In the genomic region with DNA sequence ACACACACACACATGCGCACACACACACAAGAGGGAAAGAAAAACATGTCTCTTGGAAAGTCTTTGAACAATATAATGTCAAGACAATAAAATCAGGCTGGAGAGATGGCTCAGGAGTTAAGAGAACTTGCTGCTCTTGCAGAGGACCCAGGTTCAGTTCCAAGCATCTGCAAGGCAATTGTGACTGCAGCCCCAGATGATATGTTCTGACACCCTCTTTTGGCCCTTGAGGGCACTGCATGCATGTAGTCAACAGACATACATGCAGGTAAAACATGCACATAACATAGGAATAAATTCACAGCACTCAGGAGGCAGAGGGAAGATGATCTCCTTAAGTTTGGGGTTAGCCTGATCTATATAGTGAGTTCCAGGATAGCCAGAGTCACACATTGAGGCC, we compare ENCODE assay signal across 17 mouse cellular contexts. TPM values are rescaled to one million over a fixed set of nuclear protein-coding genes. Genes with fewer than 3 reads are reported as not detected.
A peak's percentile ranks its signal among the peaks of the same experiment; 100 is the strongest.
DNase-seq lines count a peak whose midpoint lies in the region; ATAC-seq and TF ChIP-seq lines count a peak whose summit lies in the region.
"Had no signal": no experiment of that assay in that cellular context is flagged by ENCODE, and none has a peak within 500 bp of the region (broad histone marks: within the 10 kb centered on the region; RNA-seq: fewer than 3 reads in every experiment).

No protein-coding gene starts in this region.

- no peak for TF ChIP-seq EP300 in lung, postnatal 0 days (IDR thresholded peaks at IDR 0.05)

- intact Hi-C loops in left cerebral cortex, postnatal 36 days (cut with DNase I): no loop called here

- H3K4me2 ChIP-seq in lung, postnatal 0 days (replicated peaks; ENCODE audit: low read depth, low read length): no peak overlapping the region
- H3K4me2 ChIP-seq: forebrain, embryonic 13.5 days; heart, embryonic 15.5 days; lung, embryonic 15.5 days; midbrain, embryonic 11.5 days; neural tube, embryonic 13.5 days had no signal

- WGBS in lung, postnatal 0 days: 100% methylated on average over 1 of the region's 1 CpGs

- no peak overlapping the region for H3K4me3 ChIP-seq in lung, postnatal 0 days (ENCODE audit: low read depth, low read length)
- H3K4me3 ChIP-seq: forebrain, embryonic 13.5 days; heart, embryonic 15.5 days; lung, embryonic 15.5 days; neural tube, embryonic 13.5 days had no signal

- no peak overlapping the region for H3K9ac ChIP-seq in lung, postnatal 0 days (replicated peaks; ENCODE audit: low read depth)
- H3K9ac ChIP-seq: forebrain, embryonic 13.5 days; heart, embryonic 15.5 days; lung, embryonic 15.5 days; neural tube, embryonic 13.5 days had no signal

- TF ChIP-seq CTCF in lung, postnatal 0 days (IDR thresholded peaks at IDR 0.05): peak; percentile 31; the same call in 1 of the 2 replicates

- H3K9me3 ChIP-seq in lung, postnatal 0 days (ENCODE audit: low read length): no peaks in the 10 kb centered on the region
- H3K9me3 ChIP-seq: forebrain, embryonic 13.5 days; heart, embryonic 15.5 days; lung, embryonic 15.5 days; neural tube, embryonic 13.5 days had no signal

- no peaks in the 10 kb centered on the region for H3K27me3 ChIP-seq in lung, postnatal 0 days (replicated peaks; ENCODE audit: insufficient read depth, low read length)
- H3K27me3 ChIP-seq: forebrain, embryonic 13.5 days; heart, embryonic 15.5 days; lung, embryonic 15.5 days; neural tube, embryonic 13.5 days had no signal

- H3K36me3 ChIP-seq in lung, postnatal 0 days (ENCODE audit: insufficient read depth, low read length): no peaks in the 10 kb centered on the region

- ATAC-seq in CD4-positive, CD25-positive, alpha-beta regulatory T cell, adult 4 months: no peak
- ATAC-seq in lung, postnatal 0 days: no peak
- ATAC-seq: forebrain, embryonic 13.5 days; intestine, embryonic 16.5 days had no signal

- H3K27ac ChIP-seq in lung, postnatal 0 days (ENCODE audit: low read length): no peak overlapping the region
- H3K27ac ChIP-seq: forebrain, embryonic 13.5 days; heart, embryonic 15.5 days; lung, embryonic 15.5 days; neural tube, embryonic 13.5 days had no signal

- peak; percentile 46 for DNase-seq in CD4-positive, CD25-positive, alpha-beta regulatory T cell, adult 2 months (ENCODE audit: low read depth, low spot score)
- no peak for DNase-seq in lung, postnatal 0 days (ENCODE audit: low spot score)
- DNase-seq in lung, postnatal 14 days: no peak
- DNase-seq in R1 (ENCODE audit: low read depth, low spot score): peak; percentile 58
- DNase-seq in thymus, postnatal 14 days: peak; percentile 52
- no peak for DNase-seq in left cerebral cortex, postnatal 36 days (ENCODE audit: low spot score in 2 of 2)
- DNase-seq in right cerebral cortex, adult 18-20 months: no peak
- DNase-seq: cerebellum, postnatal 25 days; gastrocnemius, postnatal 14 days; right cerebral cortex, postnatal 25 days had no signal

- H3K4me1 ChIP-seq in lung, postnatal 0 days (ENCODE audit: insufficient read depth, low read depth, low read length): peaks cover 5% of the 10 kb centered on the region; the same call in 1 of the 2 replicates

RNA-seq across cellular contexts. Expression of a gene that starts 2.6 kb away (rescaled TPM):
- polyA plus RNA-seq in CD4-positive, CD25-positive, alpha-beta regulatory T cell, adult 4 months (2017; shearing (Covaris generic)): 1 to 10 TPM; 4.0 to 6.7 TPM
- 7.3 and 7.5 TPM in 2 replicates for polyA plus RNA-seq in lung, postnatal 0 days (2015; fragmentation: Nextera tagmentation; extraction: Ambion mirVana)
- total RNA-seq in left cerebral cortex, postnatal 36 days (2021): 1 to 10 TPM; 5.3 to 6.1 TPM

RNA-seq across cellular contexts. Expression of a gene that starts 2.8 kb away (rescaled TPM):
- 10 to 100 TPM; 58.9 to 62.5 TPM for polyA plus RNA-seq in CD4-positive, CD25-positive, alpha-beta regulatory T cell, adult 4 months (2017; shearing (Covaris generic))
- 35.5 and 35.6 TPM in 2 replicates for polyA plus RNA-seq in lung, postnatal 0 days (2015; fragmentation: Nextera tagmentation; extraction: Ambion mirVana)
- total RNA-seq in left cerebral cortex, postnatal 36 days (2021): 10 to 100 TPM; 33.7 to 38.4 TPM

Comparison
In these comparisons a context has a peak if more than half of its experiments do, and no peak if none do; other contexts are left out.
1. DNase-seq: peak in CD4-positive, CD25-positive, alpha-beta regulatory T cell, adult 2 months (single experiment), R1 (single experiment) and thymus, postnatal 14 days (single experiment); none in lung, postnatal 0 days (single experiment), lung, postnatal 14 days (single experiment), left cerebral cortex, postnatal 36 days (0 of 2) and right cerebral cortex, adult 18-20 months (single experiment).